Mouse (Mus musculus) midbrain, embryonic 16.5 days (tissue): ENCODE results near the gene Ercc1. TPM values are rescaled to one million over a fixed set of nuclear protein-coding genes. Genes with fewer than 3 reads are reported as not detected.
A peak's percentile ranks its signal among the peaks of the same experiment; 100 is the strongest.

Experiments used
- ATAC-seq: fragments of 200-750 bp; cut with Nextera tagmentation; 2 replicates; pipeline ENCODE4 v1.8.0; 2017; ENCODE audit warnings: moderate TSS enrichment
- H3K27ac ChIP-seq: fragments of 300-500 bp; sonication (generic); 2 replicates; pipeline ENCODE4 v1.5.1; 2014; ENCODE audit warnings: mild to moderate bottlenecking, low read length, mixed read lengths
- H3K27me3 ChIP-seq: fragments of 300-500 bp; sonication (generic); 2 replicates; pipeline ENCODE4 v1.6.1; 2014; ENCODE audit warnings: low read depth, low read length, mixed read lengths; ENCODE audit not compliant: control insufficient read depth, insufficient read depth
- H3K36me3 ChIP-seq: fragments of 300-500 bp; sonication (generic); 2 replicates; pipeline ENCODE4 v1.6.1; 2014; ENCODE audit warnings: mild to moderate bottlenecking, low read length, moderate library complexity, mixed read lengths; ENCODE audit not compliant: control insufficient read depth, insufficient read depth
- H3K4me1 ChIP-seq: fragments of 300-500 bp; sonication (generic); 2 replicates; pipeline ENCODE4 v1.6.1; 2014; ENCODE audit warnings: mild to moderate bottlenecking, low read length, mixed read lengths; ENCODE audit not compliant: control insufficient read depth, insufficient read depth
- H3K4me2 ChIP-seq: fragments of 300-500 bp; sonication (generic); 2 replicates; pipeline ENCODE4 v1.6.1; 2014; ENCODE audit warnings: mild to moderate bottlenecking, low read length, mixed read lengths
- H3K4me3 ChIP-seq: fragments of 300-500 bp; sonication (generic); 2 replicates; pipeline ENCODE4 v1.5.1; 2014; ENCODE audit warnings: low read depth, mild to moderate bottlenecking, low read length, moderate library complexity, mixed read lengths
- H3K9ac ChIP-seq: fragments of 300-500 bp; sonication (generic); 2 replicates; pipeline ENCODE4 v1.6.1; 2014; ENCODE audit warnings: low read depth, low read length, mixed read lengths
- H3K9me3 ChIP-seq: fragments of 300-500 bp; sonication (generic); replicated peaks from 2 replicates; pipeline ENCODE4 v1.6.1; 2014; ENCODE audit warnings: mild to moderate bottlenecking, low read length, mixed read lengths; ENCODE audit not compliant: control insufficient read depth, poor library complexity, severe bottlenecking
- WGBS: fragments of 180-500 bp; shearing (Covaris S2); extraction: QIAGEN DNeasy Blood & Tissue Kit; methylation state at CpG from one replicate; pipeline ENCODE4 v1.1.7; 2014; 5-methylcytosine and 5-hydroxymethylcytosine counted together
- polyA plus RNA-seq: library from polyadenylated mRNA; unstranded; fragments of >200 nt; fragmentation: Nextera tagmentation; extraction: Ambion mirVana; gene quantifications from 2 replicates; pipeline ENCODE4 v1.2.1, GENCODE M21; 2015

Gene Ercc1
- polyA plus RNA-seq, 1 experiment from 2014 or later, result 82.4 TPM

DNA sequence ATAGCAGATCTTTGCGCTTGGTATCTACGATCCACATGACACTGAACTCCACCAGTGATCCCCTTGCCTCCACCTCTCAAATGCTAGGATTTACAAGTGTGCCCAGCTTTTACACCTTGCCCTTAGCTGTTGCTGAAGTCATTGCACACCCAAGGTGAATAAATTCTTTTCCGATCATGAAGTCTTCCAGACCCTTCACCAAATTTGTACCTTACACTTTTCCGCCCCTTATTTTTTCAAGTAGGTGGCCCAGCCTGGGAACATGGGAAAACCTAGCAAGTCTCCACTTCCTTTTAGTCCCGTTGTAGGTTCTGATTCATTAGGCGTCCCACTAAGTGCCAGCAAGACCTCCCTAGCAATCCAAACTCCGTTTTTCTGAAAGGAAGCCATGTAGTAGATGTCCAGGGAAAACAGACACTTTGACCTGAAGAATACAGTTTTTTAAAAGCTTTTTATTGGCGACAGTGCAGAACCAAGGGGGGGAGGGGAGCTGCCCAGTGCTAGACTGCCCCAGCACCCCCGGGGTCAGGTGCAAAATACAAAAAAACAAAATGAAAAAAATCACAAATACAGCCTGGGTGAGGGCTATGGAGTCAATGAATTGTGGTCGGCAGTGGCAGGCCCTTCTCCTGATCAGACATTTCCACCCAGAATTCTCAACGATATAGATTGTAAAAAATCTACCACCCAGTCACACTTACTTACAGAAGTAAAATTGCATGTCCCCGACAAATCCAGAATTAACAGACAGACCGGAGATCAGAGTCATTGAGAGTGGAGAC is 42.1 kb upstream of the Ercc1 start:
- H3K9ac ChIP-seq, result peak overlapping the region; percentile 52; the same call in 1 of the 2 replicates
- H3K4me3 ChIP-seq, result peak overlapping the region; percentile 37
- H3K36me3 ChIP-seq, result no peaks in the 10 kb centered on the region
- H3K27me3 ChIP-seq, result peaks cover 36% of the 10 kb centered on the region
- no peaks in the 10 kb centered on the region for H3K9me3 ChIP-seq
- peak overlapping the region; percentile 56 for H3K4me2 ChIP-seq
- ATAC-seq, result no peak
- H3K4me1 ChIP-seq, result peaks cover 26% of the 10 kb centered on the region
- no peak overlapping the region for H3K27ac ChIP-seq
- WGBS, result 49% methylated on average over 13 of the region's 13 CpGs

DNA sequence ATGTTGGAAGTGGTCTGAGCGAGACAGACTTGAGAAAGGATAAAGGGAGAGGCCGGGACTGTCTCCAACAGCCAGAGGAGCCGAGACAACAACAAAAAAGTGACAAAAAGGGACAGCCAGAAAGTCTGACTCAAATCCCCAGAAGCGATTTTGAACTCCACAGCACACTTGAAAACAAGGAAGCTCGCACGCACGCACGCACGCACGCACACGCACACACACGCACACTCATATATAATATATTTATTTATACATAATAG is 41.6 kb upstream of the Ercc1 start:
- Histone ChIP-seq H3K4me3 (no peak overlapping the region), H3K9me3 (no peaks in the 10 kb centered on the region), H3K9ac (no peak overlapping the region), H3K4me1 (peaks cover 30% of the 10 kb centered on the region), H3K27me3 (peaks cover 36% of the 10 kb centered on the region), H3K4me2 (no peak overlapping the region), H3K36me3 (no peaks in the 10 kb centered on the region), H3K27ac (no peak overlapping the region)
- WGBS, result 70% methylated on average over 12 of the region's 12 CpGs
- ATAC-seq, result no peak

DNA sequence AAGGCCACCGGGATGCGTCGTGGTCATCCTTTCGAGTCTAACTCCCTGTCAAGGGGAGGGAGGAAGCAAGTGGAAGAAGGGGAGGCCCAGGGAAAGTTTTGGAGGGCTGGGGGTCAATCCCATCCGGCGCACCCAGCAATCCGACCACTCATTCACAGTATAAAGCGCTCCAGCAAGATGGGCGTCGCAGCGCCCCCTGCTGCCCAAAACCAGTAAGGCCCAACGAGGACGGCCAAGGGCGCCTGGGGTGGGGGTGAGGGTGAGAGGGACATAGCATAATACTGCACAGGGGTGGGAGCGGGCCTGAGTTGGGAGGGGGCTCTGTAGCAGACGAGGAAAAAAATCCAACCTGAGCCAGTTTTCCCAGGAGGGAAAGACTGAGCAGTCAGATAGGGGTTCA is 40.8 kb upstream of the Ercc1 start:
- Histone ChIP-seq H3K4me2 (peak overlapping the region; percentile 7; the same call in 1 of the 2 replicates), H3K9me3 (no peaks in the 10 kb centered on the region), H3K4me3 (0 out of 2 replicates have a peak overlapping the region, but pooled peaks have one; percentile 3), H3K36me3 (no peaks in the 10 kb centered on the region), H3K27ac (no peak overlapping the region), H3K27me3 (peaks cover 36% of the 10 kb centered on the region), H3K9ac (no peak overlapping the region), H3K4me1 (peaks cover 32% of the 10 kb centered on the region)
- WGBS, result 0% methylated on average over 16 of the region's 16 CpGs
- no peak for ATAC-seq

DNA sequence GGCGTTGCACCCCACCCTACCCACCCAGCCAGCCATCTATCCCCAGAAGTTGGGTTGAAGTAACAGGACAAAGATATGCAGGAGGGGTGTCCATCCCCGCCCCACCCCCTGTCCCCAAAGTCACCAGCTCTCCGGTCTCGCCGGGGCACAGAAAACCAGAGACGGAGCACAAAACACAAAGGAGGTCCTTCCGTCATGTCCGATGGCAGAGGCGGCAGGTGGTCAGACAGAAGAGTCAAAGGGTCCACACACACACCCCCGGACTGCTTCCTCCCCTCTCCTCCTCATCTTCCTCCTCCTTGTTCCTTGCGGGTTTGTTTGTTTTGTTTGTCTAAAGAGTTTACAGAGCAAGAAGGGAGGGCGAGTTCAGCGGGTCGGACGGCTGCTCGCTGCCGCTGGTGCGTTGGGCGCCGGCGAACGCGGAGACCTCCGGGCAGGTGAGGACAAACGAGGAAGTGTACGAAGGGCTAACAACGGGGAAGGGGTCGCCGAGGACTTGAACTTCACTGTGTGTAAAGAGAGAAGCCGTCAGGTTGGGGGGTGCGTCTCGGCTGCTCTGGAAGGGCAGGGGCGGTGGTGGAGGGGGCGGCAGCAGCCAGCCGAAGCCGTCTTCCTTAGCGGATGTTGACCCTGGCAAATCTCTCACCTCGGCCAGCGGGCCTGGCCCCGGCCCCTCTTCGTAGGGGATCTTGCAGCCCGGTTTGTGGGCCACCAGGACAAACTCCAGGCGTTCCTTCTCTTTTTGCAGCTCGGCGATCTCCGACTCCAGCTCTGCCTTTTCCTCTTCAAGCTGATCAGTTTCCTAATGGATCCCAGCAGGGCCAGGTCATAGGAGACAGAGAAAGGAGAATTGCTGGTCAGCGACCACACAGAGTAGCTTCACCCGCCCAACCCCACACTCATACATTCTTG is 39.8 kb upstream of the Ercc1 start:
- H3K9me3 ChIP-seq, result no peaks in the 10 kb centered on the region
- 1% methylated on average over 48 of the region's 48 CpGs for WGBS
- peak overlapping the region; percentile 50 for H3K4me2 ChIP-seq
- peak overlapping the region; percentile 52 for H3K9ac ChIP-seq
- peaks cover 42% of the 10 kb centered on the region for H3K4me1 ChIP-seq
- peaks cover 36% of the 10 kb centered on the region for H3K27me3 ChIP-seq
- H3K4me3 ChIP-seq, result peak overlapping the region; percentile 28
- no peak for ATAC-seq
- no peaks in the 10 kb centered on the region for H3K36me3 ChIP-seq
- H3K27ac ChIP-seq, result no peak overlapping the region

DNA sequence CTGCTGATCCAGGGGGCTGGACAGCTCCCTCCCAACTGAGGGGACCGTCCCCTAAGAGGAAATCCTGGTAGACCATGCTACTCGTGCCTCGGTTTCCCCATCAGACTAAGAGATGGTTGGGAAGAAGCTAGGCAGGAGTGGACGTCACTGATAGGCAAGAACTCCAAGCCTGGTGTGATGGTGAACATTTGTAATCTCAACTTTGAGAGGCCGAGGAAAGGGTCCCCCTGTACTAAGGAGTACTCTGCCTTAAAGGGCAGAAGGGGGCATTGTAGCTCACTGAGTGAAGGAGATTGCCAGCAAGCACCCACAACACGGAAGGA is 39.2 kb upstream of the Ercc1 start:
- no peak overlapping the region for H3K4me3 ChIP-seq
- 8% methylated on average over 6 of the region's 6 CpGs for WGBS

DNA sequence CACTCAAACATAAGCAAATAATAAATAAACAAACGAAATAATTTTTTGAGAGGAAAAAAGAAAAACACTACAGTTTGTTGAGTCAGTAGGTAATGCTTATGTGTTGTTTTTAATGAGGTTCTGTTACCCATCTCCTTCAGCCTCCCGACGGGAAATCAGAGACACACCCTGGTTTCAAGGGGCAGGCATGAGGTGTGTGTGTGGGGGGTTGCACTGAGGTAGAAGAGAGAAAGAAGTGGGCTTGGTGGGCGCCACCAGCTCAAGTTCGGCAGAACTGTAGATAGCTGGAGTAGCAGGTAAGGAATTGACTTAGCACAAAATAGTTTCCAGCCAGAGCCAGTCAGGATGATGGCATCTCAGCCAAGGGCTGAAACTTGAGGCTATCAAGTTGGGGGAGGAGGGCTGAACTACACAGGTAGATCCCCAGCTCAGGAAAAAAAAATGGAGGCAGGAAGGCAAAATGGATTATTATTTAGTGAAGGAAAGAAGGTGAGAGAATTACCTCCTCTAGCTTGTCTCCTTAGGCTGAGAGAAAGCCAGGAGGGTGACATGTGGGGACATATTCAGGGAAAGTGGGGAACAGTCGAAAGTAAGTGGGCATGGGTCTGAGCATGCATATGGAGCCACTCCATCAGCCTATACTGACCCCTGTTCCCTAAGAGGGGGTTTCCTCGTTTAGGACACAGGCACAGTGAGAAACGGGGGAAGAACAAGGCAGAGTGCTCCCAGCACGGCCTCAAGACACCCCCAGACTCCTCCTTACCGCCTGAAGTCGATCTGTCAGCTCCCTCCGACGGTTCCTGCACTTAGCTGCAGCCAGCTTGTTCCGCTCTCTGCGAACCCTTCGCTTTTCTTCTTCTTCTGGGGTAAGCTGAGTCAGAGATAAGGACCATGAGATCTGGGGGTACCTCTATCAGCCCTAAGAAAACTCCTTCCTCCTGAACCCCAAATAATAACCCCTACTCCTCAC is 38.5 kb upstream of the Ercc1 start:
- H3K9me3 ChIP-seq, result no peaks in the 10 kb centered on the region
- H3K4me2 ChIP-seq, result no peak overlapping the region
- no peak overlapping the region for H3K9ac ChIP-seq
- no peak for ATAC-seq
- peaks cover 36% of the 10 kb centered on the region for H3K27me3 ChIP-seq
- H3K4me3 ChIP-seq, result no peak overlapping the region
- peaks cover 42% of the 10 kb centered on the region for H3K4me1 ChIP-seq
- H3K27ac ChIP-seq, result no peak overlapping the region
- H3K36me3 ChIP-seq, result no peaks in the 10 kb centered on the region
- WGBS, result 48% methylated on average over 16 of the region's 16 CpGs

More for the DNA sequence above, 39.2 kb upstream of the Ercc1 start:
- H3K27ac ChIP-seq, result no peak overlapping the region
- H3K4me1 ChIP-seq, result peaks cover 41% of the 10 kb centered on the region
- H3K36me3 ChIP-seq, result no peaks in the 10 kb centered on the region
- no peak overlapping the region; the same call in 1 of the 2 replicates for H3K9ac ChIP-seq
- H3K4me2 ChIP-seq, result no peak overlapping the region
- no peaks in the 10 kb centered on the region for H3K9me3 ChIP-seq
- peaks cover 36% of the 10 kb centered on the region for H3K27me3 ChIP-seq
- ATAC-seq, result no peak

DNA sequence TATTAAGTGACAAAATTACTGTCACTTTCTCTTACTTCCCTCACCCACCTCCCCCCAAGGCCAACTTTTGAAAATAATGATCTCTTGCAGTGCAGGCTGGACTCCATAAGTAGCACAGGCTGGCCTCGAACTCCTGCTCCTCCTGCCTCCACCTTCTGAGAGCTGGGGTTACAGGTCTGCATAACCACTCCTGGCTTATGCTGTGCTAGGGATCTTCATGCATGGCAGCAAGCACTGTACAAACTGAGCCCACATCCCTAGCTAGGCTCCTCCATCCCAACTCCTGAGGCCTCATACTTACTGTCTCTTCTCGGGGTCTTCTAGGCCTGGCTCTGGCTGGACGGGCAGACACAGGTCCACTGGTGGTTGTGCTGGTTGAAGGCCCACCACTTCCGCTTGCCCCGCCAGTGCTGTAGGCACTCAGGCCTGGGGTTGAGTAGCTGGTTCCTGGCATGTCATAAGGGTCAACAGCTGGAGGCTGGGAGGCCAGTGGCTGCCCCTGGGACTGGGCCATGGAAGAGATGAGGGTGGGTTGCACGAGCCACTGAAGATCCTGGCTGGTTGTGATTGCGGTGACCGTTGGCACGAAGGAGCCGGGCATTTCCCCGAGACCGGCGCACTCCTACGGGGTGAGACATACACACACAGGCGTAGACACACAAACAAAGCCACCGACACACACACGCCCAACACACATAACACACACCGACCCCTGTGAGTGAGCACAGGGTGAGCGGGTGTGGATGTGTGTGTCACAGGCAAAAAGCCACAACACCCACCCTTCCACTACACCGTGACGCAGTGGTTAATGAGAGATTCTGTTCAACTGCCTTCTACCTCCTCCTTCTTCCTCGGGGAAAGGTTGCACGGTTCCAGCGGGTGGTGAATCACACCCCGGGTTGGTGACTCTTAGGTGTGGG is 37.5 kb upstream of the Ercc1 start:
- no peak for ATAC-seq
- no peak overlapping the region for H3K4me3 ChIP-seq

More for the DNA sequence above, 37.5 kb upstream of the Ercc1 start:
- peaks cover 39% of the 10 kb centered on the region for H3K4me1 ChIP-seq
- no peaks in the 10 kb centered on the region for H3K9me3 ChIP-seq
- H3K27ac ChIP-seq, result no peak overlapping the region
- no peak overlapping the region for H3K4me2 ChIP-seq
- H3K36me3 ChIP-seq, result no peaks in the 10 kb centered on the region
- H3K9ac ChIP-seq, result no peak overlapping the region
- WGBS, result 70% methylated on average over 25 of the region's 25 CpGs
- peaks cover 41% of the 10 kb centered on the region for H3K27me3 ChIP-seq
